Comparison of ENCODE assay signal across 8 mouse cellular contexts in the genomic region with DNA sequence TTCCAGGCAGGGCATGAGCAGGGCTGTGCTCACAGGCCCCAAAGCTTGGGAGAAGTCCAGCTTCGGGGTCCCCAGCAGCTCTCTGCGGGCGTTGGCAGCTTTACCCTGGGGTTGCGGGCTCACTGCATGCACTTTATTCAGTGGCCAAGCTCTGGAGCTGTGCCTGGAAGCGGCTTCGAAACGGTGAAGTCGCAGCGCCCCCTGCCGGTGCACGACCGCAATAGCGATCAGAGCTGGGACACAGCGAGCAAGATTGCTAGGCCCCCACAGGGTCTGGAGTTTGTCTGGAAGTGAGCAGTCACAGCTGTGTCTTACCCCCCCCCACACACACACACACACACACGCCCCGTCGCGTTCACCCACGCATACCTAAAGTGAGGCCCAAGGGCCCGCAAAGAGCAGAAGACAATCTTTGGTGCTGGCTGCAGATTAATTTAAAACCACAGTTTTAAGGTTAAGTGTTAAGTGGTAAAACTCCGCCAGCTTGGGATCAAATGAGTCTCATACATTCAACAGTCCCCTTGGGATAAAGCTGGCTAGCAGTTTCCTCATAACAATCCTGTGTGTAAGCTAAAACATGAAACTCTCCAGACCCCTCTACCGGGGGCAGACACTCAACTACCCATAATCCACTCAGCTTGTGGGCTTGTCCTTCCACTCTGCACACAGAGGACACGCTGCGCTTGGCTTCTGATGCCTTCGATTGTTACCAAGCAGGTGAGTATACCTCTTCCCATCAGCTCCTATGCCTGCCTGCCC. TPM values are rescaled to one million over a fixed set of nuclear protein-coding genes. Genes with fewer than 3 reads are reported as not detected.
A peak's percentile ranks its signal among the peaks of the same experiment; 100 is the strongest.
DNase-seq lines count a peak whose midpoint lies in the region; ATAC-seq and TF ChIP-seq lines count a peak whose summit lies in the region.

No protein-coding gene starts in this region.

- H3K4me2 ChIP-seq in embryonic facial prominence, embryonic 13.5 days, result peak overlapping the region; percentile 39
- no peak overlapping the region for H3K4me2 ChIP-seq in kidney, embryonic 16.5 days (replicated peaks; ENCODE audit: low read depth, low read length)
- H3K4me2 ChIP-seq in limb, embryonic 15.5 days, result 0 out of 2 replicates have a peak overlapping the region, but pooled peaks have one; percentile 27
- peak overlapping the region; percentile 18 for H3K4me2 ChIP-seq in myocyte (ENCODE audit: low read depth)

- no peak overlapping the region for H3K27ac ChIP-seq in embryonic facial prominence, embryonic 13.5 days
- H3K27ac ChIP-seq in kidney, embryonic 16.5 days (ENCODE audit: low read length), result no peak overlapping the region
- no peak overlapping the region for H3K27ac ChIP-seq in limb, embryonic 15.5 days

- 13% methylated on average over 25 of the region's 25 CpGs for WGBS in embryonic facial prominence, embryonic 13.5 days
- WGBS in kidney, embryonic 16.5 days, result 16% methylated on average over 25 of the region's 25 CpGs
- 12% methylated on average over 25 of the region's 25 CpGs for WGBS in limb, embryonic 15.5 days

- H3K9ac ChIP-seq in embryonic facial prominence, embryonic 13.5 days, result peak overlapping the region; percentile 27; the same call in 1 of the 2 replicates
- 0 out of 2 replicates have a peak overlapping the region, but pooled peaks have one; percentile 27 for H3K9ac ChIP-seq in kidney, embryonic 16.5 days (replicated peaks; ENCODE audit: low read length)
- H3K9ac ChIP-seq in limb, embryonic 15.5 days, result no peak overlapping the region

- H3K4me3 ChIP-seq in embryonic facial prominence, embryonic 13.5 days, result no peak overlapping the region
- H3K4me3 ChIP-seq in kidney, embryonic 16.5 days (ENCODE audit: low read length), result no peak overlapping the region
- H3K4me3 ChIP-seq in limb, embryonic 15.5 days, result no peak overlapping the region
- no peak overlapping the region for H3K4me3 ChIP-seq in myocyte

- peak; percentile 52 for ATAC-seq in embryonic facial prominence, embryonic 13.5 days (ENCODE audit: insufficient number of reproducible peaks, insufficient read depth, low FRiP score, low TSS enrichment, low read depth)
- ATAC-seq in kidney, embryonic 16.5 days (ENCODE audit: low FRiP score, low TSS enrichment), result peak; percentile 86
- ATAC-seq in limb, embryonic 15.5 days (ENCODE audit: insufficient number of reproducible peaks, low FRiP score, low TSS enrichment, low read depth), result peak; percentile 61; the same call in 1 of the 2 replicates

- peaks cover 70% of the 10 kb centered on the region for H3K27me3 ChIP-seq in embryonic facial prominence, embryonic 13.5 days
- peaks cover 47% of the 10 kb centered on the region for H3K27me3 ChIP-seq in kidney, embryonic 16.5 days (ENCODE audit: insufficient read depth, low read length)
- peaks cover 53% of the 10 kb centered on the region for H3K27me3 ChIP-seq in limb, embryonic 15.5 days
- peaks cover 21% of the 10 kb centered on the region for H3K27me3 ChIP-seq in myocyte (ENCODE audit: control insufficient read depth, insufficient read depth, insufficient read length)

- H3K4me1 ChIP-seq in embryonic facial prominence, embryonic 13.5 days, result peaks cover 4% of the 10 kb centered on the region
- H3K4me1 ChIP-seq in kidney, embryonic 16.5 days (ENCODE audit: insufficient read depth, low read length), result peaks cover 2% of the 10 kb centered on the region; the same call in 1 of the 2 replicates
- H3K4me1 ChIP-seq in limb, embryonic 15.5 days, result peaks cover 8% of the 10 kb centered on the region; the same call in 1 of the 2 replicates

- DNase-seq in A20 (ENCODE audit: low read depth, low spot score), result peak; percentile 77
- DNase-seq in adrenal gland, postnatal 36 days, result peak; percentile 87 to 92
- DNase-seq in heart, adult 8-10 months (ENCODE audit: low spot score), result peak; percentile 67
- DNase-seq in spleen, postnatal 36 days (ENCODE audit: low spot score in 2 of 2), result peak; percentile 50 to 54

- no peaks in the 10 kb centered on the region for H3K79me2 ChIP-seq in myocyte (ENCODE audit: control insufficient read depth, insufficient read depth)

- no peak for TF ChIP-seq POLR2A in myocyte (IDR thresholded peaks at IDR 0.05; ENCODE audit: insufficient read length, low read depth)

- no peak overlapping the region for H3ac ChIP-seq in myocyte (ENCODE audit: control insufficient read depth, insufficient read length)

- H3K36me3 ChIP-seq in embryonic facial prominence, embryonic 13.5 days, result no peaks in the 10 kb centered on the region
- no peaks in the 10 kb centered on the region for H3K36me3 ChIP-seq in kidney, embryonic 16.5 days (ENCODE audit: insufficient read depth, low read length)
- H3K36me3 ChIP-seq in limb, embryonic 15.5 days, result no peaks in the 10 kb centered on the region
- no peaks in the 10 kb centered on the region for H3K36me3 ChIP-seq in myocyte (ENCODE audit: control insufficient read depth, insufficient read depth)

- no peaks in the 10 kb centered on the region for H3K9me3 ChIP-seq in embryonic facial prominence, embryonic 13.5 days
- no peaks in the 10 kb centered on the region for H3K9me3 ChIP-seq in kidney, embryonic 16.5 days (ENCODE audit: low read length)
- H3K9me3 ChIP-seq in limb, embryonic 15.5 days, result no peaks in the 10 kb centered on the region

TF ChIP-seq in myocyte, 11 proteins besides CTCF, POLR2A, EP300 and RAD21:
- no peak for TF ChIP-seq MYOD1 (IDR thresholded peaks at IDR 0.05; ENCODE audit: control insufficient read depth in 1 of 3, insufficient read length in 2 of 3, low read depth in 2 of 3)
- no peak for TF ChIP-seq POLR2AphosphoS2 (IDR thresholded peaks at IDR 0.05; ENCODE audit: insufficient read length, low read depth)
- TF ChIP-seq MYOG (IDR thresholded peaks at IDR 0.05; ENCODE audit: control insufficient read depth in 1 of 3, insufficient read depth in 1 of 3, insufficient read length in 2 of 3, low read depth in 2 of 3), result no peak
- TF ChIP-seq REST (IDR thresholded peaks at IDR 0.05; ENCODE audit: insufficient read depth, insufficient read length), result no peak
- no peak for TF ChIP-seq CEBPB (IDR thresholded peaks at IDR 0.05; ENCODE audit: insufficient read depth, poor library complexity, severe bottlenecking)
- TF ChIP-seq TCF12 (IDR thresholded peaks at IDR 0.05; ENCODE audit: insufficient read depth, poor library complexity, severe bottlenecking), result no peak

RNA-seq across cellular contexts. Expression of gene Gsx1, which starts 39.0 kb away (rescaled TPM):
- total RNA-seq in adrenal gland, postnatal 36 days (2021), result not detected
- not detected in 2 replicates for polyA plus RNA-seq in embryonic facial prominence, embryonic 13.5 days (2015; fragmentation: Nextera tagmentation; extraction: Ambion mirVana)
- total RNA-seq in heart, adult 8-10 months (2022), result not detected
- not detected in 2 replicates for polyA plus RNA-seq in kidney, embryonic 16.5 days (2015; fragmentation: Nextera tagmentation; extraction: Ambion mirVana)
- polyA plus RNA-seq in limb, embryonic 15.5 days (2015; fragmentation: Nextera tagmentation; extraction: Ambion mirVana), result not detected in 2 replicates
- polyA plus RNA-seq in myocyte (2012; fragmentation: generic; extraction: Trizol), result not detected

RNA-seq across cellular contexts. Expression of gene Pdx1, which starts 42.2 kb away (rescaled TPM):
- not detected for total RNA-seq in adrenal gland, postnatal 36 days (2021)
- not detected in 2 replicates for polyA plus RNA-seq in embryonic facial prominence, embryonic 13.5 days (2015; fragmentation: Nextera tagmentation; extraction: Ambion mirVana)
- total RNA-seq in heart, adult 8-10 months (2022), result not detected
- polyA plus RNA-seq in kidney, embryonic 16.5 days (2015; fragmentation: Nextera tagmentation; extraction: Ambion mirVana), result not detected in 2 replicates
- polyA plus RNA-seq in limb, embryonic 15.5 days (2015; fragmentation: Nextera tagmentation; extraction: Ambion mirVana), result not detected in 2 replicates
- polyA plus RNA-seq in myocyte (2012; fragmentation: generic; extraction: Trizol), result not detected
